Mouse (Mus musculus) adrenal gland, postnatal 10 days (tissue): ENCODE results near the gene Akr1cl. TPM values are rescaled to one million over a fixed set of nuclear protein-coding genes. Genes with fewer than 3 reads are reported as not detected.
"Not testable (repeated sequence)": the region's sequence is repeated elsewhere in the genome, so short reads cannot be mapped to it uniquely, and the experiment has no call there.

ENCODE experiments used
- DNase-seq: peaks from one replicate; pipeline ENCODE4 v3.0.0; 2021; ENCODE audit warnings: mixed read lengths
- long read RNA-seq, 2 experiments: library from polyadenylated mRNA; stranded (forward); transcript quantifications; one replicate each; pipeline ENCODE4 v2.0.0; 2021
- total RNA-seq, 2 experiments: library from RNA; stranded (reverse); gene quantifications; 2 replicates each; pipeline ENCODE4 v1.2.3; 2021

Akr1cl gene
- total RNA-seq: 100 to 1,000 TPM; 263 to 490 TPM
- long read RNA-seq, experiment 1, transcript Akr1cl-206 (9 exons, 1,628 nt): minor isoform, 26 of 660 reads
- long read RNA-seq, experiment 1, transcript Akr1cl-201 (10 exons, 1,761 nt): major isoform, 397 of 660 reads
- long read RNA-seq, experiment 1, partial matches to known transcripts: 202 of 660 reads
- long read RNA-seq, experiment 1, other reads (novel, unspliced or antisense): 34 of 660 reads
- long read RNA-seq, experiment 2, transcript Akr1cl-201 (10 exons, 1,761 nt): major isoform, 373 of 752 reads
- long read RNA-seq, experiment 2, transcript Akr1cl-206 (9 exons, 1,628 nt): minor isoform, 22 of 752 reads
- long read RNA-seq, experiment 2, partial matches to known transcripts: 319 of 752 reads
- long read RNA-seq, experiment 2, other reads (novel, unspliced or antisense): 36 of 752 reads

DNA sequence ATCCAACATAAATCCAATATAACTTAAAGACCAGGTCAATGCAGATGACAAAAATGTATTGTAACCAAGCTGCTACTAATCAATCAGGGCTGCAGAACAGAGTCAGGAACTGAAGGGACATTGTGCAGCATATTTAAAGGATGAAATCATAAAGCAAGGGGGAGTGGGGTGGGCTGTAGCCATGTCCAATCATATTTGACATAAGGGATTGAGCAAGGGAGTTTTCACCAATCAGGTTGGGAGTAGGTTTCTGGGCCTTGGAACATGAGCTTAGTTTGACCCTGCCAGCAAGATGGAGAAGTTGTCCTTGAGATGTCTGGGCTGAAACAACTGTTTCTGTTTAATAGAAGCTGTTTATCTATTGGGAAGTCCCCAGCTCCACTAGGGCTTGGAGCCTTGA is at the start of gene Akr1cl:
TSS of gene Akr1cl (minus strand) at position 119 of the 400 bp plus-strand sequence.
- peak; percentile 68 for DNase-seq

DNA sequence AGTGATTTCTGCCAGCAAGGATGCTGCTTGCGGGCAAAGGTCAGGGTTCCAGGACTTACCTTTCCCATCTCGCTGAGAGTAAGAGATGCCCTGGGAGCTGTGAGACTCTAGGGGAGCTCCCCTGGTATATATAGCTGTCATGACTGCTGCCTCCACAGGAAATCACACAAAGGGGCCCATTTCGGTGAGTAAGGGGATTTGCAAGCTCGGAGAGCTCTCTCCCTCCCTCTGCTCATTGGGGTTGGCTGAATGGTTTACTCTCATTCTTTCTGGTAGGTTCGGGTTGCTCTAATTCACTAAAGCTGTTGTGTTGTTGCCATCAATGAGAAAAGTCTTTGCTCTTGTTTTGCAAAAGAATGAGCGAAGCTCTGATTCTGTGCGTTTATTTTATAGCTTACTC is 49.6 kb upstream of the Akr1cl start, which contains the start of gene Crygb:
TSS of gene Crygb (minus strand) at position 101 of the 400 bp plus-strand sequence.
- no peak for DNase-seq

GRCm38 (mm10) chr1:65075607-65076006 is 43.0 kb upstream of the Akr1cl start:
- no peak for DNase-seq

DNA sequence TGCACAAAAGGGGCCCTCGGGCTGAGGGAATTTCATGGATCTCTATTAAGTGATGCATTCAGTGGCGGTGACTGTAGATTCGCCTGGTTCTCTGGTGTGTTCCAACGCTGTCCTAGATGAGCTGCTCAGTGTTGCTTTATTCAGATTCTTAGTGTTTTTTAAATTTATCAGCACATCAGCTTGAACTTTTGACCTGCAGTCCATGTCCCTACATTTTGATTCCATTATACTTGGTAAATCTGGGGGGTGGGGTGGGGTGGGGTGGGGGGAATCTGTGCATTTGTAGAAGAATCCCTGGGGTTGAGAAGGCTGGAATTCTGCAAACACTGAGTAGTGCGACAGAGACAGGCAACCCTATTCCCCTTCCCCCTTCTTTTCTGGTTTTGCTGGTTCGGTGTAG is 41.0 kb upstream of the Akr1cl start, which contains the start of gene Crygc:
TSS of gene Crygc (minus strand) at position 101 of the 400 bp plus-strand sequence.
- DNase-seq: no peak

DNA sequence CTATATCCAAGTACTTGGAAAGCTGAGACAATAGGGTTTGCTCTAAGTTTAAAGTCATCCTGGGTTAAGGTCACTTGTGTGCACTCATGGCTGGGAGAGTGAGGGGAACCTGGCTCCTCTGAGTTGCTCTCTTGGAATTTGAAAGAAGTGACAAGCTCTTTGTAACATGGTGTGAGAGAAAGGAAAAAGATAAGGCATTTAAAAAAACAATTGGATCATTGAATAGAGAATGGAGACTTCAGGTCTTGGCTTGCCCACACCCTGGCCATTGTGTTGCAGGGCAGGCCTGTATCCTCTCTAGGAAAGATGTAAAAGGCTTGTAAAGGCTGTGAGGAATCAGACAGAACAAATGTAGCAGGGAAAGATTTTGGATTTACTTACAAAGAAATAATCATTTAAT is 35.3 kb upstream of the Akr1cl start:
- no peak for DNase-seq

- DNase-seq: no peak
These were observed 31.6 kb upstream of the Akr1cl start for GRCm38 (mm10) chr1:65064201-65064600.

- no peak for DNase-seq
These were observed 30.8 kb upstream of the Akr1cl start, which contains the start of gene Crygd for GRCm38 (mm10) chr1:65063352-65063751. Crygd (minus strand) TSS chr1:65063452.

- DNase-seq: no peak
These were observed 19.6 kb upstream of the Akr1cl start for GRCm38 (mm10) chr1:65052140-65052539.

DNA sequence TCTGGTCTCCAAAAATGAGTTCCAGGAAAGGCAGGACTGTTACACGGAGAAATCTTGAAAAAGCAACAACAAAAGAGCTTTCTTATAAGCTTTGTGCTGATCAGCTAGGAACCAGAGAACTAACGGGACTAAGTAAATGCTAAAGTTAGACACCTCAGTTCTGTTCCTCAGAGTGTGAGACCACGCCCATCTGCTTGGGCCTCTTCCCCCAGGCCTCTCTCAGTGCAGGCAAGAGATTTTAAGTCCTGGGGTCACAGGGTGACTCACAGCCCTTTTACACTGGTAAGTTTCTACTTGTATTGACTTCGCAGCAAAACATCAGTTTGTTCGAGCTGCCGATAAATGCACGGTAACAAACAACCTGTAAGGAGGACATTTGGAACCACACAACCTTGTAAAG is 19.1 kb upstream of the Akr1cl start:
- no peak for DNase-seq

GRCm38 (mm10) chr1:65050952-65051351 is 18.4 kb upstream of the Akr1cl start, which contains the start of gene Cryge:
Cryge (minus strand) TSS chr1:65051149.
- not testable (repeated sequence) for DNase-seq

GRCm38 (mm10) chr1:65048781-65049180 is 16.2 kb upstream of the Akr1cl start:
- DNase-seq: peak; percentile 72

- peak; percentile 56 for DNase-seq
These were observed 14.0 kb upstream of the Akr1cl start for GRCm38 (mm10) chr1:65046401-65047109.

- DNase-seq: peak; percentile 54
These were observed 10.9 kb upstream of the Akr1cl start for GRCm38 (mm10) chr1:65043433-65043832.

GRCm38 (mm10) chr1:65041837-65042236 is 9.3 kb upstream of the Akr1cl start:
- DNase-seq: no peak

DNA sequence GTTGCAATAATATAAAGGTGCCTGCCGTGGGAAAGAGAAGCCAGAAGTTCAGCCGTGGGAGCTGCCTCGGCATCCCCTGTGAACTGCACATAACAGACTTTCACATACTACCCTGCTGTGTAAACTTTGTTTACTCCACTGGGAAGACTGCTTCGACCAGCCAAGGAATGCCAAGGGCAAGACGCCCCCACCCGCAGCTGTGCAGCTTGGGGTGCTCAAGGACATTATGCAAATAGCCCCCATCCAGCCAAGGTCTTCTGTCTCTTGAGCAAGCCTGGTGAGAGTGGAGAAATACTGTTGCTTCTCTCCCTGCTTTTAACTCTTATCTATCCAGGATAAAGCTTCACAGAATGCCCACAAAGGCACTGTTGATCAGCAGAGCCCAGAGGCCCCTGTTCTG is 8.2 kb upstream of the Akr1cl start:
- DNase-seq: peak; percentile 79

GRCm38 (mm10) chr1:65039679-65040078 is 7.1 kb upstream of the Akr1cl start:
- no peak for DNase-seq

DNA sequence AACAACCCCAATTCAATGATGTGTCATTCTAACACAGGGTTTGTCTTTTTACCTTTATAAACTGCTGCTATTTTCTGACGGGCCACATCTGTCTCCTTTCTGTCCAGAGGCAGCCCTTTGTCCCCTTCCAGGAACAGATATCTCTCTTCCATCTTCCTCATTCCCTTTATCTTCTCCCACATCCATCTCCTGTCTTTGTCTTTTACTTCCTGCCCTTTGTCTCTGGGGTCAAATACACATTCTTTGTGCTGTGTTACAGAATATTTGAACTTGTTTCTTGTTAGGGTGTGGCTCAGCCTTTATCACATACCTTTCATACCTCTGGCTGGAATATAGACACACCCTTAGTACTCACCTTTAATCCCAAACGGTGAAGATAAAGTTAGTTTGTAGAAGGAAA is 5.0 kb upstream of the Akr1cl start:
- no peak for DNase-seq

- DNase-seq: no peak
These were observed 3.0 kb upstream of the Akr1cl start for GRCm38 (mm10) chr1:65035513-65035912.

- peak; percentile 58 for DNase-seq
These were observed 4.4 kb downstream of the Akr1cl start for GRCm38 (mm10) chr1:65028206-65028605.

- DNase-seq: no peak
These were observed 19.8 kb downstream of the Akr1cl start for GRCm38 (mm10) chr1:65012726-65013125.

DNA sequence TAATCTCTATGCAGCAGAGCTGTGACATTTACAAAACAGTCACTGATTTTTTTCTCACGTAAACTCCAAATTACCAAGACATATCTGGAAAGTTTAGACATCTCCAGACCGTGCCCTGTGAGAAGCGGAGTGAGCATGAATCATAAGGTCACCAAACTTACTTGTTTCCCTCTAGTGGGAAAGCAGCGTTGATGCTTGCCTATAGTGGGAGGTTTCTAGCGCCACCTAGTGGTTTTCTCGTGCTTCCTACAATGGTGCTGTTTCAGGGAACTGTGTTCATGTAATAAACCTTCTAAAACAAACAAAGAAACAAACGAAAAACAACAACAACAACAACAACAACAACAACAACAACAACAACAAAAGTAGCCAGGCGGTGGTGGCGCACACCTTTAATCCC is 22.4 kb downstream of the Akr1cl start:
- peak; percentile 73 for DNase-seq

DNA sequence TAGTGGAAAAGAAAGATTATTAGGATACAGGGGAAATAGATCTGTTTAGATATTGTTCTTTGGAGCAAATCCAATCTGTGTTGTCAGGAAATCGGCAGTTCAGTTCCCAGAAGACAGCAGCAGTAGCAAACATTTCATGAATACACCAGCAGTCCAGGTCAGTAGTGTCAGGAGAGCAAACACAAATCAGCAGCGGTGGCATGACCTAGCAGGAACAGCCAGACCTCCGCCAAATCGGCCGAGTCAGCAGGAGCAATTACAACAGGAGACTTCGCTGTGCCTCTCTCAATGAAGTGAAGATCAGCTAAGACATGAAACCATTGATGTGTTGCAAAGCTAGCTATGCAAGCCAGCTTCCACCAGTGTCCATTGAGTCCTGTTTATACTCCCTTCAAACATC is 27.0 kb downstream of the Akr1cl start:
- no peak for DNase-seq

DNA sequence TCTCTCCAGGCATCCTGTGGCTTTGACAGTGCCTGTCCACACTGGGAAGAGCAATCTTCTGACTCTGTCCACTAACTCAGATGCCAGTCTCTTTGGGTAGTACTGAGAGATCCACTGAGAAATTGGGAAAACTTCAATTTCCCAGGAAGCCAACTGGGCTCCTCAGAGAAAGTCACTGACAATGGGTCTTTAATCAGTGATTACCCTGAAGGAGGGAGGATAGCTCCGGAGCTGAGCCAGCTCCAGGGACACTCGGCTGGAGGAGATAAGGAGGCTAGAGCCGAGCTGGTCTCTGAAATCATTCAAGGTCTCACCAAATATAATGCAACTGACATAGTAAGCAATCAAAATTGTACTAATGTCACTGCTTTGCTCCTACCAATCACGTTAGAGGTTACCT is 28.0 kb downstream of the Akr1cl start:
- no peak for DNase-seq
